Mouse (Mus musculus) layer of hippocampus, adult 9-11 months (tissue): ENCODE results near the gene Bend3.

ENCODE experiments used
- DNase-seq: peaks from one replicate; pipeline ENCODE4 v3.0.0; 2022

The Bend3 gene

GRCm38 (mm10) chr10:43478751-43479435 lies at the start of gene Bend3:
Bend3 (plus strand) TSS chr10:43478831.
- DNase-seq = peak; percentile 59

- DNase-seq = no peak
Measured at GRCm38 (mm10) chr10:43430606-43431005, 48.0 kb upstream of the Bend3 start.

GRCm38 (mm10) chr10:43434326-43434725 lies 44.3 kb upstream of the Bend3 start:
- no peak for DNase-seq

- DNase-seq = no peak
Measured at GRCm38 (mm10) chr10:43435757-43436156, 42.9 kb upstream of the Bend3 start.

- DNase-seq = no peak
Measured at GRCm38 (mm10) chr10:43439492-43439941, 39.1 kb upstream of the Bend3 start.

- no peak for DNase-seq
Measured at GRCm38 (mm10) chr10:43440050-43440449, 38.6 kb upstream of the Bend3 start.

- no peak for DNase-seq
Measured at GRCm38 (mm10) chr10:43440981-43441740, 37.5 kb upstream of the Bend3 start.

- DNase-seq = no peak
Measured at GRCm38 (mm10) chr10:43448656-43449055, 30.0 kb upstream of the Bend3 start.

GRCm38 (mm10) chr10:43451848-43452662 lies 26.6 kb upstream of the Bend3 start:
- peak; percentile 71 for DNase-seq

GRCm38 (mm10) chr10:43452663-43452996 lies 26.0 kb upstream of the Bend3 start:
- DNase-seq = no peak

GRCm38 (mm10) chr10:43454219-43454618 lies 24.4 kb upstream of the Bend3 start:
- DNase-seq = no peak

- no peak for DNase-seq
Measured at GRCm38 (mm10) chr10:43454671-43455070, 24.0 kb upstream of the Bend3 start.

GRCm38 (mm10) chr10:43462821-43463220 lies 15.8 kb upstream of the Bend3 start:
- no peak for DNase-seq

- no peak for DNase-seq
Measured at GRCm38 (mm10) chr10:43463227-43463626, 15.4 kb upstream of the Bend3 start.

GRCm38 (mm10) chr10:43466223-43466622 lies 12.4 kb upstream of the Bend3 start:
- no peak for DNase-seq

- no peak for DNase-seq
Measured at GRCm38 (mm10) chr10:43467659-43468058, 11.0 kb upstream of the Bend3 start.

- DNase-seq = no peak
Measured at GRCm38 (mm10) chr10:43468293-43468692, 10.3 kb upstream of the Bend3 start.

GRCm38 (mm10) chr10:43475376-43475775 lies 3.3 kb upstream of the Bend3 start:
- DNase-seq = peak; percentile 15

- DNase-seq = no peak
Measured at GRCm38 (mm10) chr10:43477459-43477858, 1.2 kb upstream of the Bend3 start.

- DNase-seq = peak; percentile 46
Measured at GRCm38 (mm10) chr10:43477865-43478681, 558 bp upstream of the Bend3 start.

GRCm38 (mm10) chr10:43479436-43480157 lies 966 bp downstream of the Bend3 start:
- peak; percentile 83 for DNase-seq
